Mouse (Mus musculus) brain, embryonic 14.5 days (tissue): ENCODE results near the gene Nars2. TPM values are rescaled to one million over a fixed set of nuclear protein-coding genes. Genes with fewer than 3 reads are reported as not detected.

ENCODE experiments used
- DNase-seq: peaks from one replicate; pipeline ENCODE4 v3.0.0-alpha.2; 2011; ENCODE audit warnings: low read depth
- CTCF ChIP-seq: fragments of 200-500 bp; IDR thresholded peaks from 2 replicates; pipeline ENCODE4 v1.5.1; 2012; ENCODE audit warnings: inconsistent platforms, mild to moderate bottlenecking, moderate library complexity, borderline replicate concordance; ENCODE audit not compliant: insufficient read depth, insufficient read length; ENCODE audit errors: extremely low read depth
- POLR2A ChIP-seq: fragments of 200-500 bp; IDR thresholded peaks from 2 replicates; pipeline ENCODE4 v1.6.1; 2012; ENCODE audit warnings: mild to moderate bottlenecking, inconsistent platforms, borderline replicate concordance; ENCODE audit not compliant: poor library complexity, insufficient read depth, insufficient read length, severe bottlenecking; ENCODE audit errors: extremely low read depth
- polyA plus RNA-seq: library from polyadenylated mRNA; depleted of rRNA; stranded (reverse); fragments of >200 nt; gene quantifications from 2 replicates; pipeline ENCODE4 v1.2.3, GENCODE M21; 2012

Nars2 gene
- polyA plus RNA-seq, 1 experiment = 7.6 TPM

DNA sequence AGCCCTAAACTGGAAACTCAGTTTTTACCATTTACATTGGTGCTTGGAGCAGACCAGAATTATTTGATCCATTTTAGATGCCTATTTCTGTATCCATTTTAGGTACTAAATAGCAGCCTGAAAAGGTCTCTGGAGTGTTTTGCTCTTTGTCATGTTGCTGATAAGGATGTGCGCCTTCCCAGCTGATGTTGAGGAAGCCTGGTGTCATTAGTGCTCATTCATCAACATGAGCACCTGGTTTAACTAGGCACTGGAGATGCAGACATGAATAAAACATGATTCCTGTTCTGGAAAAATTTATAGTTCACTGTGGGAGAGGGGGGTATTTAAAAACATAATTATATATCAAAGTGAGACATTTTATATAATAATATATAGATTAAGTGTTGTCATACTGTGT lies 68.0 kb downstream of the Nars2 start:
- TF ChIP-seq CTCF (no peak), POLR2A (no peak)
- peak; percentile 67 for DNase-seq

DNA sequence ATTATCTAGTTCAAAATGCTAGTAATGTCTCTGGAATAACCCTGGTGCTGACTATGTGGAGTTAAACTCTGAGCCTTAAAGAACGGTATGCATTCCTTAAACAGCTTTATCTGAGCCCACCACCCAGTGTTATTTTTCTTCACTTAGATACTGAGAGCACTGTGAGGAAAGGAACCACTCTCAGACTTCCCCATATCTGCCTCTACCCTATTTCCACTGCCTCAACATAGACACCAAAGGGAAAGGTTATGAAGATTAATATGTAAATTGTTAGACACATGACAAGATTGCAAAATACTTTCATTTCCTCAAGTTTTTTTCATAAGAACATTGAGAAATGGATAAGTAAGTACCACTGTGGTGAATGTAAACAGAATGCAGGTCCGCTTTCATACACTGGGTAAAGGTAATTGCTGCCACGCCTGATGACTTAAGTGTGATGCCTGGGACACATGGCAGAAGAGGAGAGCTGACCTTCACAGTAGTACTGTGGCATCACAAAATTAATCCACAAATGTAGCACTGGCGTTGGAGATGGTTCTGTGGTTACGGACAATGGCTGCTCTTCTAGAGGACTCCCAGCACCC lies 75.6 kb downstream of the Nars2 start:
- no peak for TF ChIP-seq POLR2A
- no peak for TF ChIP-seq CTCF
- DNase-seq = no peak

DNA sequence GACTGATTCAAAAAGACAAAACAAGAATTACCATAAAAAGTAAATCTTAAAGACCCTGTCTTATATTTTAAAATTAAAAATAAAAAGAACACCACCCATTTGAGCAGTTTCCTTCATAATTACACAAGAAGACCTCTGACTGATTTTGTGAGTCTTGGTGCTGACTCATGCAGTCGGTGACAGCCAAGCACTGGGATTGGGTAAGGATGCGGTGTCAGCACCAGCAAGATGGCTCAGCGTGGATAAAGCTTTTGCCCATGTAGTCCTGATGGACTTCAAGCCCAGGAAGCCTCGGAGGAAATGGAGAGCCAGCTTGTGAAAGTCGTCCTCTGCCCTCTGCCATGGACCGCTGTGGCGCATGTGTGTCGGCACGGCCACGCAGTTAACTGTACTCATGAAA lies 77.8 kb downstream of the Nars2 start:
- TF ChIP-seq CTCF = no peak
- TF ChIP-seq POLR2A = no peak
- DNase-seq = no peak

DNA sequence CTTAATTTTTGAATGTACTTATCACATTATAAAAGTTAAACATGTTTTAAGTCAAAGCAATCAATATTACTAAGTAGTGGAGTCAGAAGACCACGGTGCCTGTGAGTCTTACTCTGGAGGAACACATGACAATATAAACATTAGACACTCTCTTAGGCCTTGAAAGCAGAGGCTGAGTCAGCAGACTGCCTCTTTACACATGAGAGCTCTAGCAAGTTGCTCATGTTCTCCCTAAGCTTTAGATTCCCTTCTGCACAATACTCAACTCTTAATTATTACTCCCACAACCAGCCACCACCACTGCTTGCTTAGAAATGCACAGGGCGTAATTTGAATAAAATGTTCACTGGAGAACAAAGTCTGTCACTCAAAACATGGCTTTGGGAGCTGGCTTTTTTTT lies 81.1 kb downstream of the Nars2 start:
- TF ChIP-seq CTCF = no peak
- TF ChIP-seq POLR2A = no peak
- peak; percentile 49 for DNase-seq

DNA sequence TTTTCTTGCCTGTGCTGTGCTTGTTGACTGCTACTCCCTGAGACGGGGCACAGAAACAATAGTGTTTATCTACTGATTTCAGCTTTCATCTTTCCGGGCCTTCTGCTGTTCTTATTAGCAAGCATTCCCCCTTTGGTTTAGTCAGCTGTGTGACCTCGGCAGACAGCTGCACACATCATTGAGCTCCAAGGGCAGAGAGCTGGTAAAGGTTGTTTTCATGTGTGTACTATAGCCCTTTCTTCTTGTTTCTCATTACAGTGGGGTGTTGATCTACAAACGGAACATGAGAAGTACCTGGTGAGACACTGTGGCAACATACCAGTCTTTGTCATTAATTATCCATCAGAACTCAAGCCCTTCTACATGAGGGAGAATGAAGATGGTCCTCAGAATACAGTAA lies 88.3 kb downstream of the Nars2 start:
- TF ChIP-seq CTCF = no peak
- TF ChIP-seq POLR2A = no peak
- peak; percentile 27 for DNase-seq

DNA sequence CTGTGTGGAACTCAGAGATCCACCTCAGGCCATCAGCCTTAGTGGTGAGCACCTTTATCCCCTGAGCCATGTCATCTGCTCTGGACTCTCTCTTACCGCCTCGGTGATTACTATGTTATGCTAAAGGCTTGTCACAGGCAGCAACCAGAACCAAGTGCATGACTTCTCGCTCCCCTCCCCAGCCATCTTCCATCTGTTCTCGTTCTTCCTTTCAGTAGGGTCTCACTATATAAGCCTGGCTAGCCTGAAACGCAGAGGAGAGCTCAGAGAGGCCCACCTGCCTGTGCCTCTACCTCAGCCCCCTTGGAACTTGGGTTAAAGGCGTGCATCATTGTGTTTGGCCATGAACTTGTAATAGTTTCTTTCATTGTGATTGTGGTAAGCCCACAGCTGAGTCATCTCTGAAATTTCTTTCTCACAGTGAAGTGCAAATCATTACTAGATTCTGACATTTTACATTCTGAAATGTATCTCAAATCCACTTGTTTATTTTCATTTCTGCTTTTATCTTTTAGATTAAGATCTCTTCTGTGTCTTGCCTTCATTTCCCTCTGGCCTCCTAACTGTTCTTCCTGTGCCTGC lies 90.7 kb downstream of the Nars2 start:
- DNase-seq = no peak
- TF ChIP-seq CTCF (no peak), POLR2A (no peak)

DNA sequence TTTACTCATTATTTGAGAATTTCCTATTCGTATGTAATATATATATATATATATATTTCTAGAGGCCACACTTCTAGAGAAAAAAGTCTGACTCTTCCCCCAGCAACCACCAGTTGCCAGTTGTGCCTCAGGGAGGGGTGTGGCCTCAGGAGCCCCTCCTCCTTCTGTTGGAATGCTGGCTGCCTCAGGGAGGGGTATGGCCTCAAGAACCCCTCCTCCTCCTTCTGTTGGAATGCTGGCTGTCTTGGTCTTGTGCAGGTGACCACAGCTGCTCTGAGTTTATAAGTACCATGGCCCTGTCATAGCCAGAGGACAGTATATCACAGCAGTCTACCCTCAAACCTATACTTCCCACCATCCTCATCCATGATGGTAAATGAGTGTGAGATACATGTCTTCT lies 91.7 kb downstream of the Nars2 start:
- no peak for TF ChIP-seq CTCF
- no peak for TF ChIP-seq POLR2A
- DNase-seq = no peak

DNA sequence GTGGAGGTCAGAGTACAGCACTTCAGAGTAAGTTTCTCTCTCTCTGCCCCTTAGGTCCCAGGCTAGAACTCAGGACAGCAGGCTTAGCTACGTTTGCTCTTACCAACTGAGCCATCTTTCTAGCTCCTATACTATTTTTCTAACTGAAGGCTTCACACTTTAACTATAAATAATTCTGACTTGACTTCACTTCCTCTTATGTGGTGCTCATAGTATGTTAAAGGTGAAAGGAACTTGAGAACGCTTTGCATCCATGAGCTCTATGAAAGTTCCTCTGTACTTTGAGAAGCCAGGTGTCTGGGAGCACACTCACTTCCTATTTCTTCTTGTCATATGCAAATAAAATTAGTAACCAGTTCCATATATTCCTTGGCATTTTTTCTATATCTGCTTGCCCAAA lies 109.7 kb downstream of the Nars2 start:
- DNase-seq = no peak
- no peak for TF ChIP-seq CTCF
- no peak for TF ChIP-seq POLR2A

DNA sequence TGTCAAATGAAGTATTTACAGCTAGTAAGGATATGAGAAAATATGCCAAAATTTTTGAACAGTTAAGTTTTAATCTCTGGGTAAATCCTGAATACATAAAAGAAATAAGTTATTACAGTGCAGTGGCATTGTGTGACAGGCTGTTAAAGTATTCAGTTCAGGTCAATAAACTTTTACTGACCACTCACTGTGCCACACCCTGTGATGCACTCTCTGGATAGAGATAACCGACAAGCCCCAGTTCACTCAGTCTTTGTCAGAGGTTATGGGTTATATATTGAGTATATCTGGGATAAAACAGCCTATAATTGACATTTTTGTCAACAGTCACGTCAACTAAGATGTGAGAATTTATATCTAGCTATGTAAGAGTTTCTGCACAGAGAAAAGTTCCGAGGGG lies 120.2 kb downstream of the Nars2 start:
- DNase-seq = no peak
- TF ChIP-seq POLR2A = no peak

DNA sequence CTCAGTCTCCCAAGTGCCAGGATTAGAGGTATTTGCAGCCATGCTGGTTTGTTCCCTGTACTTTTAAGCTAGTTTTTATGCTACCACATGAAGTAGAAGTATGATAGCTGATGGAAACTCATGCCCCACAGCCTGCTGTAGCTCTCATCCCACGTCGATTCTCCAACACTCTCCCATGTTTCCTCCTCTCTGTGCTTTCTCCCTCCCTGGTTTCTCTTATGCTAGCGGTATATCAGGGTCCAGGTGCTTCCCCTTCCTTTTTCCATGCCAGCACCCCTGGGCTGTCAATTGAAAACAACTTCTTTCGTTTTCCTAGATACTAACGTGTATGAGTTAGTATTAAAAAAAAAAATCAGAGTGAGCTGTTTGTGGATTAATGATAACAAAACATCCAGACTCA lies 120.8 kb downstream of the Nars2 start:
- no peak for DNase-seq
- no peak for TF ChIP-seq CTCF

DNA sequence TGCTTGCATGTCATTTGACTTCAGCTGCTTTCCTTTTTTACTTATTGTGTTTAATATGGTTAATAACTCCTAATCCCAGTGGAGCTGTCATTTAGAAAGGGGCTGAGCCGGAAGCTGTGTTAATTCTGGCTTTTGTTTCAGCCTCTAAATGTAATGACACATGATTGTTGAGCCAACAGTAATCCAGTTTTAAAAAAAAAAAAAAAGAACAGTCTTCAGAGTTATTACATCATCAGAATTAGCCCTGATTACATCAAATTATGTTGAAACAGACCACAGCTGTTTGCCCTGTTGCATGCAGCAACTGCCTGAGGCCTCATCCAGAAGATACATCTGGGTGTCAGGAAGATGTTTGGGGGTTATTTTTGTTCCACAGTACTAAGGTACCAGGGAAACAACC lies 123.7 kb downstream of the Nars2 start:
- DNase-seq = no peak
- TF ChIP-seq POLR2A = no peak
- TF ChIP-seq CTCF = no peak

DNA sequence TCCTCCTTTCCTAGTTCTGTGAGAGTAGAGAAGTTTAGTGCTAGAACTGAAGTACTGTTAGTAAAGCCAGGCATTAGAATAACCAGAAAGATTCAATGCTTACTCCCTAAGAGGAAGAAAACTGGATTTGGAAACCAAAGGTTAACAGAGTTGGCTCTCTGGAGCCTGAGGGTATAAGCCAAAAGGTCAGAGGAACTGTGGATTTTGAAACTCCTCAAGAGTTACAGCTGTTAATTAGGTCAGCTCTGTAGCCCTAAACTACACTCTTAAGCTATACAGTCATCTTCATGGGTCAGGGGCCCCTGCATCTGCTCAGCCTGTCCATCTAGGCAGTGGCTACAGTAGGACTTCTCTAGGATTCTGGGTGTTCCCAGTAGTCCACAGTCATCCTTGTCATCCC lies 125.7 kb downstream of the Nars2 start:
- no peak for TF ChIP-seq POLR2A
- no peak for TF ChIP-seq CTCF
- DNase-seq = no peak

DNA sequence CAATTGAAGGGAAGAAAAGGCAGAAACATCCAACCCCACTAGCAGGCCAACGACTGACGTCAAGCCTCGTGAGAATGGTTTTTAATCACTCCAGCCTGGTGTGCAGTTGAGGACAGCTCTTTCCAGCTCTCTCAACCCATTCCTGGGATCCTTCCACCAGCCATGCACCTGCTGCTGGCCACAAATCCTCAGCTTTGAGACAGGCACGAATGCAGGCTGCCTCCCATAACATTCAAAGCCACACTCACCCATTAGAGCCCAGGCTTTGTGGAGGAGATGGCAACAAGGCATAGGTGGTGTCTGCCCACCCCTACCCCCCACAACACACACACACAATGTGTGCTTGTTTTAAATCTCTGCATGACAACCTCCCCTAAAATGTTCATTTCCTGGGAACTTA lies 127.4 kb downstream of the Nars2 start:
- TF ChIP-seq CTCF = no peak
- no peak for TF ChIP-seq POLR2A
- DNase-seq = no peak

DNA sequence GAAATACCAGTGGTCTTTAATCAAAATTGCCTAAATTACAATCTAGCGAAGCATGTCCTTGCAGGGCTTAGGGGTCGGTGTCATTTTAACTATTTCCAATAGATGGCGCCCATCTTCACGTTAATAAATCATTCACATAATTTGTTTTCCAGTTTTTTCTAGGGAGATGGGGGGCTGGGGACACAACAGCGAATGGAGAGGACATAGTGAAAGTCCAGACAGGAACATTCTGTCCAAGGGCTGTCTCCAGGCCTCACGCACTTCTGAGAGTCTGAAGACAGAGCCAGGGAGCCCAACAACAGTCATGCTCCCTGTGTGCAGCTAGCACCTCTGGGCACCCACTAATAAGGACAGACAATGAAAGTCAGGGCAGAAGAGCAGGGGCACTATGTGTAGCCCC lies 127.8 kb downstream of the Nars2 start:
- DNase-seq = peak; percentile 80
- peak; percentile 38; the same call in 1 of the 2 replicates for TF ChIP-seq CTCF
- TF ChIP-seq POLR2A = no peak

DNA sequence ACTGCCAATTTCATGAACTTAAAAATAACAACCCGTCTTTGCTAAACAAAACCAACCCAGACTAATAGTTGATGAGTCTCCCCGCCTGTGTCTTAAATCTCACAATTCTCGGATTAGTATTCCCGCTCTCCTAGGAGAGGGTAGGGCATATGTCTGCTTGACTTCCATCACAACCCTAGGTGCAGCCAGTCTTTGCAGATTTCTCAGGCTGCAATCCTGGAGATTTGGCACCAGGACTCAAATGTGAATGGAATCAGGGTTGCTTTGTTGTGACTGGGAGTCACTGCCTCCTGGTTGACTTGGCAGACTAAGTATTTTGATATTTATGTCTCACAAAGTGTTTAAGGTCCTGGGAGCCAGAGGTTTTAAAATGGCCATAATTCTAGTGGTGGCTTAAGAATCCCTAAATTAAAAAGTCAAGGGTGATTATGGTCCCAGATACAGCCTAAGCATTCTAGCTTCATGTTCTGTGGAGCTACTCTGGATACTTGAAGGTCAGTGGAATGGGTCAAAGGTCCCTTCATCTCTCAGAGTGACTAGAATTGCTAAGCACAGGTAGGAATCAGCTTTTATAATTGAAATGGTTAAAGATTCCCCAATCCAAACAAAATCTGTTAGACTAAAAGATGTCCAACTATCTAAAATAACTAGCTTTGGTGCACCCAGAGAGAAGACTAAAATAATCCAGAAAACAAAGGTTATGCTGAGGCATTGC lies 128.5 kb downstream of the Nars2 start:
- peak; percentile 14 for DNase-seq
- TF ChIP-seq POLR2A = no peak
- TF ChIP-seq CTCF = no peak
